Comparison of ENCODE assay signal across 7 mouse cellular contexts in genomic region chr8:94386214-94387026, GRCm38 (mm10). TPM values are rescaled to one million over a fixed set of nuclear protein-coding genes. Genes with fewer than 3 reads are reported as not detected.
DNase-seq lines count a peak whose midpoint lies in the region; ATAC-seq and TF ChIP-seq lines count a peak whose summit lies in the region.

Gene Herpud1, plus strand, starts transcription at chr8:94386438.

- no peaks in the 10 kb centered on the region for H3K4me1 ChIP-seq in intestine, postnatal 0 days (replicated peaks; ENCODE audit: control insufficient read depth, insufficient read depth, low read length)
- peaks cover 14% of the 10 kb centered on the region for H3K4me1 ChIP-seq in midbrain, embryonic 12.5 days
- H3K4me1 ChIP-seq in small intestine, adult 2 months (ENCODE audit: control insufficient read depth, insufficient read depth, insufficient read length, low read length): peaks cover 5% of the 10 kb centered on the region; the same call in 1 of the 2 replicates

- peak; percentile 96 for ATAC-seq in intestine, postnatal 0 days
- ATAC-seq in midbrain, embryonic 12.5 days (ENCODE audit: low FRiP score, low read depth): peak; percentile 100

- peak within 1 kb of the TSS; percentile 85 for H3K9ac ChIP-seq in intestine, postnatal 0 days (ENCODE audit: low read depth, low read length)
- peak within 1 kb of the TSS; percentile 85 for H3K9ac ChIP-seq in midbrain, embryonic 12.5 days (replicated peaks)

- peak within 1 kb of the TSS; percentile 87 for H3K4me3 ChIP-seq in intestine, postnatal 0 days (ENCODE audit: low read depth, low read length)
- H3K4me3 ChIP-seq in midbrain, embryonic 12.5 days: peak within 1 kb of the TSS; percentile 80
- H3K4me3 ChIP-seq in small intestine, adult 2 months (ENCODE audit: low read depth, low read length): peak within 1 kb of the TSS; percentile 80

- WGBS in intestine, postnatal 0 days: under 1% methylated on average over 55 of the region's 65 CpGs
- WGBS in midbrain, embryonic 12.5 days: under 1% methylated on average over 65 of the region's 65 CpGs
- under 1% methylated on average over 65 of the region's 65 CpGs for WGBS in small intestine, adult 2 months

- peak; percentile 89 for TF ChIP-seq POLR2A in small intestine, adult 2 months (IDR thresholded peaks at IDR 0.05; ENCODE audit: low read depth, low read length)

- no peaks in the 10 kb centered on the region for H3K27me3 ChIP-seq in intestine, postnatal 0 days (replicated peaks; ENCODE audit: control insufficient read depth, insufficient read depth, low read length)
- H3K27me3 ChIP-seq in midbrain, embryonic 12.5 days: no peaks in the 10 kb centered on the region
- no peaks in the 10 kb centered on the region for H3K27me3 ChIP-seq in small intestine, adult 2 months (ENCODE audit: control insufficient read depth, insufficient read depth, low read length)

- peaks cover 23% of the 10 kb centered on the region for H3K36me3 ChIP-seq in intestine, postnatal 0 days (ENCODE audit: control insufficient read depth, insufficient read depth)
- H3K36me3 ChIP-seq in midbrain, embryonic 12.5 days: peaks cover 23% of the 10 kb centered on the region
- peaks cover 23% of the 10 kb centered on the region for H3K36me3 ChIP-seq in small intestine, adult 2 months (ENCODE audit: control insufficient read depth, insufficient read depth, low read length)

- H3K27ac ChIP-seq in intestine, postnatal 0 days (ENCODE audit: low read depth, low read length): peak within 1 kb of the TSS; percentile 99
- H3K27ac ChIP-seq in midbrain, embryonic 12.5 days (replicated peaks): peak within 1 kb of the TSS; percentile 81
- peak within 1 kb of the TSS; percentile 97 for H3K27ac ChIP-seq in small intestine, adult 2 months (ENCODE audit: insufficient read depth, low read depth, low read length)

- peak; percentile 22; the same call in 1 of the 2 replicates for TF ChIP-seq CTCF in intestine, postnatal 0 days (IDR thresholded peaks at IDR 0.05; ENCODE audit: low read depth)
- TF ChIP-seq CTCF in small intestine, adult 2 months (IDR thresholded peaks at IDR 0.05; ENCODE audit: extremely low read depth, insufficient read length, insufficient replicate concordance, low read depth, low read length): no peak

- peak within 1 kb of the TSS; percentile 94 for H3K4me2 ChIP-seq in intestine, postnatal 0 days (replicated peaks; ENCODE audit: low read depth)
- peak within 1 kb of the TSS; percentile 89 for H3K4me2 ChIP-seq in midbrain, embryonic 12.5 days (replicated peaks)

- intact Hi-C loops in left cerebral cortex, postnatal 4 days (cut with DNase I): no loop called here

- no peaks in the 10 kb centered on the region for H3K9me3 ChIP-seq in intestine, postnatal 0 days (ENCODE audit: control insufficient read depth)
- no peaks in the 10 kb centered on the region for H3K9me3 ChIP-seq in midbrain, embryonic 12.5 days

- peak; percentile 97 for DNase-seq in adrenal gland, adult 8-10 months
- DNase-seq in embryo, embryonic 9.5 days (ENCODE audit: extremely low spot score): peak; percentile 95
- no peak for DNase-seq in gonadal fat pad, adult 2 months (ENCODE audit: low read depth)
- DNase-seq in left cerebral cortex, postnatal 4 days: peak; percentile 98

RNA-seq across cellular contexts. Expression of gene Herpud1, which starts in this region (rescaled TPM):
- 100 to 1,000 TPM; 112 to 129 (median 123) TPM for total RNA-seq in adrenal gland, adult 8-10 months (2022)
- 262 and 303 TPM in 2 replicates for polyA plus RNA-seq in gonadal fat pad, adult 2 months (2012; rRNA removed)
- polyA plus RNA-seq in intestine, postnatal 0 days (2015; fragmentation: Nextera tagmentation; extraction: Ambion mirVana): 135 and 154 TPM in 2 replicates
- 10 to 100 TPM; 34.4 to 36.1 TPM for total RNA-seq in left cerebral cortex, postnatal 4 days (2021)
- polyA plus RNA-seq in midbrain, embryonic 12.5 days (2016; fragmentation: Nextera tagmentation; extraction: Ambion mirVana): 55.4 and 57.7 TPM in 2 replicates
- 302 and 331 TPM in 2 replicates for polyA plus RNA-seq in small intestine, adult 2 months (2012; rRNA removed)
